Mouse (Mus musculus) heart, adult 2 months (tissue): ENCODE data around the gene Qpctl. TPM values are rescaled to one million over a fixed set of nuclear protein-coding genes. Genes with fewer than 3 reads are reported as not detected.
A peak's percentile ranks its signal among the peaks of the same experiment; 100 is the strongest.

Source experiments
- DNase-seq, 2 experiments: peaks; one replicate each; pipeline ENCODE4 v3.0.0; 2021
- H3K27ac ChIP-seq: fragments of 200-600 bp; 2 replicates; pipeline ENCODE4 v1.8.1; 2022
- H3K27me3 ChIP-seq: fragments of 200-500 bp; 2 replicates; pipeline ENCODE4 v1.6.1; 2012; ENCODE audit warnings: mild to moderate bottlenecking, low read length, inconsistent platforms, mixed read lengths; ENCODE audit not compliant: control insufficient read depth, insufficient read depth
- H3K36me3 ChIP-seq: fragments of 200-500 bp; 2 replicates; pipeline ENCODE4 v1.6.1; 2012; ENCODE audit warnings: low read length, inconsistent platforms; ENCODE audit not compliant: control insufficient read depth, insufficient read depth
- H3K4me1 ChIP-seq: fragments of 200-500 bp; 2 replicates; pipeline ENCODE4 v1.6.1; 2011; ENCODE audit warnings: low read length; ENCODE audit not compliant: control insufficient read depth, insufficient read depth
- H3K4me3 ChIP-seq: fragments of 200-600 bp; 2 replicates; pipeline ENCODE4 v1.8.1; 2022
- H3K79me2 ChIP-seq: fragments of 200-500 bp; replicated peaks from 2 replicates; pipeline ENCODE4 v1.6.1; 2012; ENCODE audit warnings: mild to moderate bottlenecking, inconsistent platforms, low read length, moderate library complexity, mixed read lengths; ENCODE audit not compliant: control insufficient read depth, insufficient read depth
- H3K9ac ChIP-seq: fragments of 200-500 bp; 2 replicates; pipeline ENCODE4 v1.6.1; 2012; ENCODE audit warnings: low read depth, mild to moderate bottlenecking, control low read depth, inconsistent platforms, low read length, mixed read lengths
- CTCF ChIP-seq: fragments of 200-600 bp; IDR thresholded peaks from 2 replicates; pipeline ENCODE4 v1.8.1; 2022; ENCODE audit warnings: antibody characterized with exemption, mild to moderate bottlenecking, moderate library complexity
- EP300 ChIP-seq: fragments of 200-500 bp; IDR thresholded peaks from 2 replicates; pipeline ENCODE4 v1.6.1; 2011; ENCODE audit warnings: low read depth, low read length, control low read depth; ENCODE audit not compliant: insufficient read depth
- POLR2A ChIP-seq: fragments of 200-500 bp; IDR thresholded peaks from 2 replicates; pipeline ENCODE4 v1.6.1; 2011; ENCODE audit warnings: mild to moderate bottlenecking, low read depth, low read length, control low read depth; ENCODE audit not compliant: insufficient read depth
- WGBS: fragments of 180-500 bp; shearing (Covaris S2); methylation state at CpG from one replicate; pipeline ENCODE4 v1.1.7; 2018; 5-methylcytosine and 5-hydroxymethylcytosine counted together
- intact Hi-C: fragments of 180-260 bp; cut with DNase I; formaldehyde crosslinking; loops from one replicate; pipeline ENCODE4 v1.15.1; 2025
- long read RNA-seq: library from polyadenylated mRNA; stranded (forward); transcript quantifications from one replicate; pipeline ENCODE4 v2.0.0, GENCODE M21; 2021
- polyA plus RNA-seq: library from polyadenylated mRNA; depleted of rRNA; stranded (reverse); fragments of >200 nt; gene quantifications from 2 replicates; pipeline ENCODE4 v1.2.3, GENCODE M21; 2012; rRNA removed
- total RNA-seq, 2 experiments: library from RNA; stranded (reverse); gene quantifications; 2 replicates each; pipeline ENCODE4 v1.2.3; 2021

Qpctl gene
- total RNA-seq: 1 to 10 TPM; 3.8 to 4.6 TPM
- polyA plus RNA-seq: 5.3 and 6.3 TPM in 2 replicates
- long read RNA-seq, partial matches to known transcripts: 0 of 6 reads
- long read RNA-seq, other reads (novel, unspliced or antisense): 3 of 6 reads

- Histone ChIP-seq H3K4me1 (no peaks in the 10 kb centered on the region; the same call in 1 of the 2 replicates), H3K4me3 (peak within 1 kb of the TSS; percentile 86), H3K27ac (peak within 1 kb of the TSS; percentile 86), H3K27me3 (no peaks in the 10 kb centered on the region), H3K79me2 (no peaks in the 10 kb centered on the region; the same call in 1 of the 2 replicates), H3K36me3 (no peaks in the 10 kb centered on the region), H3K9ac (peak within 1 kb of the TSS; percentile 87)
- TF ChIP-seq EP300: no peak
- no peak for TF ChIP-seq CTCF
- TF ChIP-seq POLR2A: peak; percentile 73
- under 1% methylated on average over 43 of the region's 43 CpGs for WGBS
- DNase-seq: peak; percentile 98 to 99
- intact Hi-C loops: loop anchor here (1.0 kb wide), 1 partner anchor 17 kb away; no protein-coding TSS in a partner anchor
These were observed at the start of gene Qpctl for GRCm38 (mm10) chr7:19148875-19149541. Gene Qpctl (minus strand): TSS chr7:19149291.

- no peaks in the 10 kb centered on the region for H3K36me3 ChIP-seq
- no peaks in the 10 kb centered on the region for H3K79me2 ChIP-seq
- no peak overlapping the region for H3K9ac ChIP-seq
- intact Hi-C loops: loop anchor here (2.0 kb wide), 1 partner anchor 19 kb away; no protein-coding TSS in a partner anchor
- WGBS: 43% methylated on average over 2 of the region's 2 CpGs
- TF ChIP-seq CTCF: peak; percentile 71
- no peak for TF ChIP-seq POLR2A
- H3K27ac ChIP-seq: no peak overlapping the region
- no peaks in the 10 kb centered on the region for H3K4me1 ChIP-seq
- DNase-seq: peak in 1 of 2 experiments; percentile 35
- no peaks in the 10 kb centered on the region for H3K27me3 ChIP-seq
- no peak overlapping the region for H3K4me3 ChIP-seq
These were observed 48.9 kb upstream of the Qpctl start for GRCm38 (mm10) chr7:19197985-19198384.

- 49% methylated on average over 6 of the region's 6 CpGs for WGBS
- Histone ChIP-seq H3K27me3 (no peaks in the 10 kb centered on the region), H3K4me1 (no peaks in the 10 kb centered on the region), H3K4me3 (no peak overlapping the region), H3K27ac (no peak overlapping the region), H3K9ac (no peak overlapping the region), H3K79me2 (no peaks in the 10 kb centered on the region), H3K36me3 (no peaks in the 10 kb centered on the region)
- intact Hi-C loops: loop anchor here (2.0 kb wide), 1 partner anchor 18 kb away; no protein-coding TSS in a partner anchor
- DNase-seq: no peak
- TF ChIP-seq EP300: no peak
- TF ChIP-seq POLR2A: no peak
- peak; percentile 76 for TF ChIP-seq CTCF
These were observed 47.6 kb upstream of the Qpctl start for GRCm38 (mm10) chr7:19196676-19197075.

- intact Hi-C loops: no loop called here
- TF ChIP-seq POLR2A: no peak
- TF ChIP-seq CTCF: peak; percentile 43
- TF ChIP-seq EP300: no peak
- WGBS: 99% methylated on average over 4 of the region's 4 CpGs
- H3K36me3 ChIP-seq: no peaks in the 10 kb centered on the region
- no peak overlapping the region for H3K4me3 ChIP-seq
- no peaks in the 10 kb centered on the region for H3K27me3 ChIP-seq
- H3K27ac ChIP-seq: no peak overlapping the region
- no peak overlapping the region for H3K9ac ChIP-seq
- H3K79me2 ChIP-seq: no peaks in the 10 kb centered on the region
- no peak for DNase-seq
- H3K4me1 ChIP-seq: no peaks in the 10 kb centered on the region
These were observed 45.6 kb upstream of the Qpctl start for GRCm38 (mm10) chr7:19194676-19195075.

DNA sequence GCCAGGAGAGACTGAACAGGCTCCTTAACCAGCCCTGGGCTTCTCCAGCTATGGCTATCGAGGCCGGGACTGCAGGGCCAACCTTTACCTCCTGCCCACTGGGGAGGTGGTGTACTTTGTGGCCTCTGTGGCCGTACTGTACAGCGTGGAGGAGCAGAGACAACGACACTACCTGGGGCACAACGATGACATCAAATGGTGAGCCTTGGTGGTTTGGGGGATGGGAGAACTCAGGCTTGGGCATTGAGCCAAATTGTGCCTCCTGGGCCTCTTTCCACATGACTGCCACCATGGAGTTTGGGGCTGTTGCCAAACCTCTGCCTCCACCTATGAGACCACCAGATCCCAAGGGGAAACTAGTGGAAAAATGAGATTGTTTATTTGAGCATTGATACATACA is 35.7 kb upstream of the Qpctl start:
- Histone ChIP-seq H3K4me3 (no peak overlapping the region), H3K36me3 (no peaks in the 10 kb centered on the region; the same call in 1 of the 2 replicates), H3K79me2 (no peaks in the 10 kb centered on the region), H3K4me1 (peaks cover 10% of the 10 kb centered on the region), H3K27ac (no peak overlapping the region), H3K9ac (peak overlapping the region; percentile 14; the same call in 1 of the 2 replicates), H3K27me3 (no peaks in the 10 kb centered on the region)
- TF ChIP-seq CTCF (no peak), POLR2A (no peak), EP300 (no peak)
- 46% methylated on average over 6 of the region's 6 CpGs for WGBS
- intact Hi-C loops: no loop called here
- no peak for DNase-seq

GRCm38 (mm10) chr7:19184250-19184649 is 35.2 kb upstream of the Qpctl start:
- Histone ChIP-seq H3K4me1 (peaks cover 10% of the 10 kb centered on the region), H3K79me2 (no peaks in the 10 kb centered on the region), H3K27me3 (no peaks in the 10 kb centered on the region), H3K27ac (no peak overlapping the region), H3K36me3 (no peaks in the 10 kb centered on the region; the same call in 1 of the 2 replicates), H3K4me3 (no peak overlapping the region), H3K9ac (no peak overlapping the region)
- DNase-seq: no peak
- 42% methylated on average over 2 of the region's 2 CpGs for WGBS
- intact Hi-C loops: no loop called here
- TF ChIP-seq EP300 (no peak), POLR2A (no peak), CTCF (no peak)
